Mouse (Mus musculus) C2C12 (cell line): ENCODE data around the gene Plekhg1.

Experiments used
- CTCF ChIP-seq: IDR thresholded peaks from one replicate; pipeline ENCODE4 v1.5.1; 2011; ENCODE audit not compliant: control insufficient read depth, insufficient read depth, insufficient read length
- MAX ChIP-seq: IDR thresholded peaks from one replicate; pipeline ENCODE4 v1.6.1; 2011; ENCODE audit warnings: mild to moderate bottlenecking, control low read depth
- MYOD1 ChIP-seq: IDR thresholded peaks from one replicate; pipeline ENCODE4 v1.6.1; 2011; ENCODE audit warnings: low read depth; ENCODE audit not compliant: control insufficient read depth, insufficient read length
- USF1 ChIP-seq: IDR thresholded peaks from one replicate; pipeline ENCODE4 v1.6.1; 2011; ENCODE audit warnings: low read depth, mild to moderate bottlenecking, control low read depth, moderate library complexity

- no peak for TF ChIP-seq CTCF
- TF ChIP-seq MAX, result no peak
- no peak for TF ChIP-seq USF1
- no peak for TF ChIP-seq MYOD1
These were observed 33.9 kb upstream of the Plekhg1 start for GRCm38 (mm10) chr10:3706231-3706630.
